Mouse (Mus musculus): ENCODE measurements around the gene Gnb3.
"Not testable (repeated sequence)": the region's sequence is repeated elsewhere in the genome, so short reads cannot be mapped to it uniquely, and the experiment has no call there.

The Gnb3 gene

DNA sequence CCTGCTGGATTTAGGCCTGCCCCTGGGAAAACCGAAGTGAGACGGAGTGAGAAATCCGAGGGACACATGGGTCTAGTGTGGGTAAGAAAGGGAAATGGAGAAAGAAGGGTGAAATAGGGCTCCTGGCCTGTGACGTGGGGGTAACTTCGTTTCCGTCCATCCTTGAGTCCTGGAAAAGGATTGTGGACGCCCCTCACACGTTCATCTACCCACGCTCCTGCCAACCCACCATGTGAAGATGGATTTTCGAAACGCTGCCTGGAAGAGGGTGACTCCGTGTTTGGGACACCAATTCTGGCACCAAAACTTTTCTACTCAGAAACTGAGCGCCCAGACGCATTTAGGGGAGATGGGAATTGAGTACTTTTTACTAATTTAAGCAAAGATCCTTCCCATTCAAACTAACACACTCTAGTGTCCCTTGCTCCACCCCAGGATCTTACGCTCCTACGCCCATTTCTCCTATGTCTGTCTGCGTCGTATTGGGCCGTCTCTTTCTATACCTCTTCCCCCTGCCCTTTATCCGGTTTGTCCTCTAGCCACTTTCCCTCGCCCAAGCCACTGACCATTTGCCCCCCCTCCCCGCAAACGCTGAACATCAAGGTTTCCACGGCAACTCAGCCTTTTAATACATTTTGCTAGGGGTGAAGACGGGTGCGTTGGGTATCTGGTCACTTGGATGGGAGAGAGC lies 17.9 kb upstream of the Gnb3 start:
- DNase-seq (ENCODE audit: low spot score in 2 of 2) = no peak

DNA sequence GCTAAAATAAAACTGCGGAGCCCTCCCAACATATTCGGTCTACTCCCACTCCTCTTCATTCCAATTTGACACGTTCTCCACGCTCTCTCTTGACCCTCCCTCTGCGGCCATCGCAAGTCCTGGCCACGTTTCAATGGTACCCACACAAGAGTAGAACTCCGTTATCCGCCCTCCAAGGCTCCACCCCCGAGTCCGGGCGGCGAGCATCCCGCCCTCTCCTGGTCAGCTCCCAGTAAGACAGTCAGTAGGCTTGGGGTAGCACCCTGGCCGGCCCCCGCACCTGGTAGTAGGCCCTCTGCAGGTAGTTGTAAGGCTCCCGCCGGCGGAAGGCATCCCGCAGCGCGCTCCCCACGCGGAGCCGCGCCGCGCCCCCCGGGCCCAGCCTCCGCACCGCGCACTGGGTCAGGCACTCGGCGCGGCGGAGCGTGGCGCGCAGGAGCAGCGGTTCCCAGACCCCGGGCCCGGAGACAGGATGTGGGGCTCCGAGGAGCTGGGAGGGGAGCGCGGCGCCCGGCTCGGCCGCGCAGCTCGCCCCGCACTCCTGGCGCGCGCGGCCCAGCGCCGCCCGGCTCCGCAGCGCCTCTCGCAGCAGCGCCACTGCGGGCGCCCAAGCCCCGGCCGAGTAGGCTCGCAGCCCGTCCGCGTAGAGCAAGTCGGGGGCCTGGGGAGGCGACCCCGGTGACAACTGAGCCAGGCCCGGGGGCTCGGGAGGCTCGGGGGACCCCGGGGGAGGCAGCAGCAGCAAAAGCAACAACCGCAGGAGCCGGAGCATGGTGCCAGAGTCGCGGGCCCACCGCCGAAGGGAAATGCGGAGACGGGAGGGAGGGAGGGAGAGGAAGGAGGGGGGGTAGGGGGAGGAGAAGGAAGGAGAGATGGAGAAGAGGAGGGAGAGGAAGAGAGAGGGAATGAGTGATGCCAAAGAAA lies 17.1 kb upstream of the Gnb3 start, which contains the start of gene P3h3:
Gene P3h3, minus strand, starts transcription at position 837 of the 924 bp plus-strand sequence.
- peak; percentile 41 to 66 for DNase-seq (ENCODE audit: low spot score in 2 of 2)

DNA sequence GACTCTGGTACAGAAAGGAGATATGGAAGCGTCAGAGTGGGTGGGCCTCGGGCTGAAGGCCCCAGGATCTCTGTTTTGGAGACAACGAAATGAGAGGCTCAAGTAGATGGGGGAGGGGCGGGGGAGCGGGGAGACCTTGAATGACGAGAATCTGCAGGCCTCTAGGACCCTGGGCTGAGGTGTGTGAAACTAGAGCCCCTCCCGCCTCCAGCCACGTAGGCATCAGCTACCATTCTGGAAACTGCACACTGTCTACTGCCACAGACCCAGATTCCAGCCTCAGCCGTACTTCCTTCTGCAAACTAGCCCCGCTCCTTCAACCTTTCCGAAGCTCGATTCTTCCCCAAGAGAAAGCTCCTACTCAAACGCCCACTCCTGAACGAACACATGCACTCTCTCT lies 16.2 kb upstream of the Gnb3 start:
- DNase-seq (ENCODE audit: low spot score in 2 of 2) = no peak

DNA sequence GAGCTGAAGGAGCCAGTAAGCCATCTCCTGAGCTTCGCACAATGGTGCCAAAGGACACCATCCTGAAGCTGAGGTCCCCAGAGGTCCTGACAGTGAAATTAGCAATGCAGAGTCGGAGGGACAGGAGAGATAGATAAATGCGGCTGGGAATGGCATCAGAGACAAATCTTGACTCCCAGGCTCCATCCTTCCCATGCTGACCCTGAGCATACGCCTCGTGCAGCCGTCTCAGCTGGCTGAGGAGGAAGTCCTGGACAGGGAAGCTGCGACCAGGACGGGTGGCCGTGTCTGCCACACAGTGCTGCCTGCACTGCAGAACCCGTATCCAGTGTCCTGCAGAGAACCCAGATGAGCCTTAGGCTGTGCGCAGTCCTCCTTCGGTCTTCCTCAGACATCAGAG lies 14.6 kb upstream of the Gnb3 start:
- no peak for DNase-seq (ENCODE audit: low spot score in 2 of 2)

DNA sequence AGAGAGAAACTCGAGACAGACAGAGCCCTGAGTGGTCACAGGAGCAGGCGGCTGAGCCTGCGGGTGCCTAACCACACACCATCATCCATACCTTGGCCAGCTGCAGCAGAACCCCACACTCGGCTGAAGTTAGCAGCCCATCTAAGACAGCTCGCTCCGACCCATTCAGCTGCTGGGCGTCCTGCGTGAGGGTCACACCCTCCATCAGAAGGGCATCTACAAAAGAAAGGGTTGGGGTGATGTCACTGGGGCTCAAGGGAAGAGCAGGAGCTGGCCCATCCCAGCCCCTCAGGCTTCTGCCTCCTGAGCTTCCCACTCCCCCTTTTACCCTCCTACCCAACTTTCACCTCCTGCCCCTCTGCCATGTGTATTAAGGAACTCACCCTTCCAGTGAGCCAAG lies 10.5 kb upstream of the Gnb3 start:
- DNase-seq (ENCODE audit: low spot score in 2 of 2) = no peak

DNA sequence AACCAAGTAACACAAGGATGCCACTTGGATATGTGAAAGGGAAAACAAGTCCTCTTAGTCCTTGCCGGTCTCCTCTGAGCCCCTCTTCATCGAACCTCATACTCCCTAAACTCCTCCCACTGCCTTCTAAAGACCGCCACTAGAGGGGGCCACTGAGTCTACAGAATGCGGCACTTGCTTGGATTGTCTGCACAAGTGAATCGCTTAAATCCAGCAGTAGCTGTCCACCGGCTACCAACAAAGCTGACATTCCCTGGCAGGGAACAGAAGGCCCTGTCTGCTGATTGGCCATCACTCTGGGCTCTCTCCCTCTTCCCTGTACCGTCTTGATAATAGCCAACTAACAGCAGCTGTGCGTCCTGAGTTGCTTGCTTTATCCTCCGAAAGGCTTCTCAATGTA lies 7.2 kb upstream of the Gnb3 start:
- DNase-seq (ENCODE audit: low spot score in 2 of 2) = peak; percentile 71 to 90

DNA sequence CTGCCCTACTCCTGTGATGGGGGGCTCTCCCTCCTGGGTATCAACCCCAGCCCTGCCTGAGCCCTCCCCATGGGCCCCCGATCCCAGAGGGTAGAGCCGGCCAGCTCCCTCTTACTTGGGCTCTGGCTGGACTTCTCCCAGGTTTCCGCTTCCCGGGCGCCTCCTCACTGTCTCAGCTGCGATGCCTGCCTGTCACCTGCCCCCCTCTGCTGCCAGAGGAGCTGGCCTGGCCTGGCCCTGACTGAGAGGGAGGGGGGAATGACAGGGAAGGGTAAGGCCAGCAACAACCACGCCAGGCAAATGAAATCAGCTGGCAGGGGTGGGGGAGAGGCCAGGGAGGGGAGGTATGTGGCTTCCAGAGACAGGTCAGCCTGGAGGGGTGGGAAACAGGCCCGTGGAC lies 270 bp downstream of the Gnb3 start:
- DNase-seq (ENCODE audit: low spot score in 2 of 2) = no peak

DNA sequence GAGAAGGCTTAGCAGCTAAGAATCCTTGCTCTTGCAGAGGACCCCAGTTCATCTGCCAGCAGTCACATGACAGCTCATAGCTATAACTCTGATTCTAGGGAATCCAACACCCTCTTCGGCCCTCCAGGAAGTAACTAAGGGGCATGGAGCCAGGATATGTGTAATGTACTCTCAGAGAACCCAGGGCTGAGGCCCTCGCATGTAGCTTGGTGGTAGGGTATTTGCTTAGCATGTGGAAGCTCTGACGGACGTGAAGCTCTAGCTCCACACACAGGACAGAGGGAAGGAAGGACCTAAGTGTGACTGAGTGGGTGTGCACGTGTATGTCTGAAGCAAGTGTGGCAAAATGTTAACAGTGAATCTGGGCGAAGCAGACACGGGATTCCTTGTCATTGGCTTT lies 3.7 kb downstream of the Gnb3 start:
- no peak for DNase-seq (ENCODE audit: low spot score in 2 of 2)

DNA sequence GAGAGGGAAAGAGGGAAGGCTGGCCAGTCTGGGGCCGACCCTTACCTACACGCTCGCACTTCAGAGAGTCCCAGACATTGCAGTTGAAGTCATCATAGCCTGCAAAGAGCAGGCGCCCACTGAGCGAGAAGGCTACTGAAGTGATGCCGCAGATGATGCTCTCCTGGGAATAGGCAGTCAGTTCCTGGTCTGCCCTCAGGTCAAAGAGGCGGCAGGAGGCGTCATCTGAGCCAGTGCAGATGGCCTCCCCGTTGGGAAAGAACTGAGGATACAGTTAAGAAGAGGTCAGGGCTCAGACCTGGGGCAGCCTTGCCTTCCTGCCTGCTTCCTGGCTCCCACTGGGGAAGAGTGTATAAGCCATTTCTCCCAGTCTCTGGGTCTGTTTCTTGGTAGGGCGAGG lies 4.5 kb downstream of the Gnb3 start:
- no peak for DNase-seq (ENCODE audit: low spot score in 2 of 2)

DNA sequence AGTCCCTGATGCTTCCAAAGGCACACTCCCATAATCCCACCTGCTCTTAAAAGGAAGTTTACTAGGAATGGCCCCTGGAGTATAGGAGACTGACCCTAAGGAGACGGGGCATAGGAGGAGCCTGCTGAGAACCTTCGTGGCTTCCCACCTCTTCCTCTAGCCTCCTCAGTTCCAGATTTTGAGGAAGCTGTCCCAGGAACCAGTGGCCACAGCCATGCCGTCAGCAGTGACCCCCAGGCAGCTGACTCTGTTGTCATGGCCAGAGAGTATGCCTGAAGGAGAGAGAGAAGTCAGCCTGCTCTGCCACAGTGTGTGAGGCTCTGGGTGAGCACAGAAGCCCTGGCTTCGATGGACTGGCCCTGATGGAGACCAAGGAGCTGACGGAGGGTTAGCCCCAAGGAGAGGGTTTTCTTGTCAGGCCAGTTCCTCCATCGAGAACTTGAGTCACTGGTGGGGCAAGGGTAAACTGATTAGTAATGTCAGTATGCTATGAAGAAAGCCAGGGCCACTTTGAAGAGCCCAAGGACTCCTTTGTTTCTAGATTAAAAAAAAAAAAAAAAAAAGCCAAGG lies 5.5 kb downstream of the Gnb3 start:
- DNase-seq (ENCODE audit: low spot score in 2 of 2) = no peak

DNA sequence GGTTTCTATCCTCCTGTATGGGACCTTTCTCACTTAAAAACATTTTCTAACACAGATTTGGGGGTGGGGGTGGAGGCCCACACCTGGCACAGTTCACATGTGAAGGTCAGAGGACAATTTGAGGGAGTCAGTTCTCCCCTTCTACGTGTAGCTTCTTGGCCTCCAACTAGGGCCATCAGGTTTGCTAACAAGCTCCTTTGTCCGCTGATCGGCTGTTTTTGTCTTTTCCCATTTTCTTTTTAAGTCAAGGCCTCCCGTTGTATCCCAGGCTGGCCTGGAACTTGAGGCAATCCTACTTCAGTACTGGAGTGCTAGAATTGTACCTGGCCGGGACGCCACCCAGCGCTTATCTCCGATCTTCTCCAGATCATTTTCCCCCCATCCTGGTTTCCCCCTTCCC lies 8.4 kb downstream of the Gnb3 start:
- no peak for DNase-seq (ENCODE audit: low spot score in 2 of 2)

DNA sequence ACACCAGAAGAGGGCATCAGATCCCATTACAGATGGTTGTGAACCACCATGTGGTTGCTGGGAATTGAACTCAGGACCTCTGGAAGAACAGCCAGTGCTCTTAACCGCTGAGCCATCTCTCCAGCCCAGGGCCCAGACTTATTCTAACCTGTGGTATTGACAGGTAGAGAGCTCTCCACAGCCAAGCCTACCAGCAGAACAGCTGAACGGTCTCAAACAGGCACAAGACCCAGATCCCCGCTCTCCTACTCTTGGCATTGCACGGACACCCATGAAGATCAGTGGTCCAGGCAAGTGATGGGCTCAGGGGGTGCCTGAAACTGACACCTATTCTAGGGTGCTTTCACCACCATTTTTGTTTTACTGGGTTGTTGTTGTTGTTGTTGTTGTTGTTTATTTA lies 8.9 kb downstream of the Gnb3 start:
- not testable (repeated sequence) for DNase-seq (ENCODE audit: low spot score in 2 of 2)

DNA sequence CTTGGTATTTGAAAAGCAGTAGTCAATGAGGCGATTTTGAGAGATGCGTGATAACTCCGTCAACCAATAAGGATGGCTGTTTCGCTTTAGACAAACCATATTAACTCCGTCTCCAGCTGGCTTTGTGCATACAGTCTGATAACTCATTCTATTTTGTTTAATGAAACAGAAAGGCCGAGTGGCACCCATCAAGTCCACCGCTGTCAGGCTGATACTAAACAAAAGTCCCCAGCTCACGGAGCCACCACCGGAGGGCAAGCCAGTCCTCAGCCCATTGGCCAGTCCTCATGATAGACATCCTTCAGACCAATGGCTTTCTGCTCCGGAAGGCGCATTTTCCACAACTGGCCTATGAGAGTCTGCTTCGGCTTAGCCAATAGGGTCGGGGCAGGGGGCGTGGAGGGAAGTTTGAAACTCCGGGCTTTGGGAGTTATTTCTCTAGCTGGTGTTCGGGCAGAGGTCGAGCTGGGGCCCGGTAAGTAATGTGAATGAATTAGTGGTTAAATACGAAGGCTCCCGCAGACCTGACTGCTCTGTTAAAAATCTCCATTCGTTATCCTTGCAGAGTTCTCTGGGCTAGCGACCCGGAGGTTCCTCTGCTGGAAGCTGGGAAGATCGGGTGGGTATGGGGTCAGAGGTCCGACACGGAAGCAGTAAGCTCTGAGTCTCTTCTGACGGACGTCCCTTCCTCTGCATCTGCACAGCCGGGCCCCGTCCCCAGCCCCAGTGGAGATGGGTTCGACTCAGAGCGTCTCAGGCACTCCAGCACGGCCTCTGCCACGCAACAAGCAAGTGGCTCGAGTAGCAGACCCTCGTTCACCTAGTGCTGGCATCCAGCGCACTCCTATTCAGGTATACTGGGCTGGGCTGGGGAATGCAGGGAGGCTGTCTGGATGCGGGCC lies 10.0 kb downstream of the Gnb3 start:
- DNase-seq (ENCODE audit: low spot score in 2 of 2) = peak; percentile 83 to 87

DNA sequence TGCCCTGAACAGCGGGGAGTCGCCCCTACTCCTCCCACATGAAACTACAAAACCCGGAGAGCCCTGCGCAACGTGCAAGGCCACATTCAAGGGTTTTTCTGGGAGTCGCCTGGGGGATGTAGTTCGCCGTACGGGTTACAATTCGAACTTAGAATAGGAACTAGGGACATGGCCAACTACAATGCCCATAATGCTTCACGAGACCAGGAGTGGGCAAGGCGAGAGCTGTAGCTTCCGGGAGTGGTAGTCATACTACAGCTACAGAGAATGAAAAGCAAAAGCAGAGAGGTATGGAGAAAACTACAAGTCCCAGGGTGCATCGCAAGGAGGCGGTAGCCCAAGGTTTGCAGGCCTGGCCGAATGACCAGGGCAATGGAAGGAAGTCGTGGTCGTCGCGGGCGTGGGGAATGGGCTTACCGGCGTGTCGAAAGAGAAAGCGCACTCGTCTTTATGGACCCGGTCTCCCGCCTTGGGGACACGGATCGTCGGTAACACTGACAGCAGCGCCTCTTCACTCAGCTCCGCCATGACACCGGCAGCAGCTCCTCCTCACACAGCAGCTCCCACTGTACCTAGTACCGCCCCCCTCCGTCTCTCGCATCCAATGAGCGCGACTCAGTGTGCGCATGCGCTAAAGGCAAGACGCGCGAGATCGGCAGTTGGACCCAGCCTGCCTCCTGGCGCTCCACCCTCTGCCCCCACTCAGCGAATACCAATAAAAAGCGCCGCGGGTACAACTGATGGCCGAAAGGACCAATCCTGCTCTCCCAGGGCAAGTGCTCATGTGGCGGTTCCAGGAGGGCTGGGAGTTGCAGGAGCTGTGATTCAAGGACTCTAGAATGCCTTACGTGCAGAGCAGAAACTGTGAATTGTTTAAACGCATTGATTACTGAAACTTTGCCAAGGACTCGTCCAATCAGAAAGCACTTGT lies 10.9 kb downstream of the Gnb3 start, which contains the start of the genes Usp5 and Cdca3:
Gene Usp5, minus strand, starts transcription at position 617 of the 931 bp plus-strand sequence.
Gene Cdca3, plus strand, starts transcription at position 680 of the 931 bp plus-strand sequence.
- peak; percentile 94 for DNase-seq (ENCODE audit: low spot score in 2 of 2)

DNA sequence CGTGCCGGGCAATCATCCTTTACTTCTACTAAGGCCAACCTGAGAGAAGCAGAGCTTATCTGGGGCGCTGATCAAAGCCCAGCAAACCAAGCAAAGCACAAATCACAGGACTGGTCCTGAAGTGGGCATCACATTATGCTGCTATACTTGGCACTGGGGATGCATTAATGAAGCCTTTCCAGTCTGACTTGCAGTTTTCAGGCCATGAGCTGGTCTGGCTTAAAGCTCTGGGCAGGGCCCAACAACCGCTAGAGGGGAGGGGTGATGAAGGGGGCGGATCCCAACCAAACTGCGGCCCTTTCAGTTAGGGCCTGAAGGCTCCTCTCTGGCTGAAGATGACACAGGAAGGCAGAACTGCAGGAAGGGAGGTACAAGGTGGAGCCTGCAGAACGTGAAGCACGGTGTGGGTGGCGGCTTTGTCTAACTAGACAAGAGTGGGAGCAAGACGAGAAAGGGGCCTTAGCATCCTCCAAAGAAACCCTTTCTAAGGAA lies 11.9 kb downstream of the Gnb3 start:
- DNase-seq (ENCODE audit: low spot score in 2 of 2) = no peak

DNA sequence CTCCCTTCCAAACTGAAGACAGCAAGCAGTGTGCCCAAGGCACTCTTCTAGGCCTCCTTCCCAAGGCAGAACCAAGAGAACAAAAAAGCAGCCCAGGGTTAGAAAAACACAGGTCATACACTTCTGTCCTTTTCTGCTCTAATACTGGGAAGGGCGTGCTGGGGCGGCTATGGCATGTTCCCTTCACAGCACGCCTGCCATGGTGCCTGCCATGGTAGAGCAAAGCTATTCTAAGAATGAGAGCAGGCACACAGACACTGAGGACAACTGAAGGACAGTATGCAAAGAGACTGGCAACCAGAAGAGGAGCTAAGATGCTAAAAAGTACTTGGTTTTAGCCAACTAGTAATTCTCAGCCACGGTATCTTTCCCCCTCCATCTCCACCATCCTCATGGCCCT lies 18.0 kb downstream of the Gnb3 start:
- no peak for DNase-seq (ENCODE audit: low spot score in 2 of 2)

DNA sequence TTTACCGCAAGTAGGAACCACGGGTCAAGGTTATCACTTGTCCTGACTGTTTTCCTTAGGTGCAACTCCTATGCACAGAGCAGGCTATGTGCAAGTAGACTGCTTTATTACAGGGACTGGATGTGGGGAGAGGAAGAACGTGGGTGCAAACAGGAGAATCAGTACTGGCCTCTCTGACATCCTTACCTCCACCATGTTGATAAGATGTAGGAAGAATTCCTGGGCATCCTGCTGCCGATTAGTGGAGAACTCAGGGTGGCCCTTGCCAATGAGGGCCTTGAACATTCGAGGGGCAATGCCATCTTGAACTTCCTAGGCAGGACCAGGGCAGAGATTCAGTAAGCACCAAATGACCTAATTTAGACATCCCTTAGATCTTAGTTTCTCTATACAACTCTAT lies 19.2 kb downstream of the Gnb3 start:
- no peak for DNase-seq (ENCODE audit: low spot score in 2 of 2)

DNA sequence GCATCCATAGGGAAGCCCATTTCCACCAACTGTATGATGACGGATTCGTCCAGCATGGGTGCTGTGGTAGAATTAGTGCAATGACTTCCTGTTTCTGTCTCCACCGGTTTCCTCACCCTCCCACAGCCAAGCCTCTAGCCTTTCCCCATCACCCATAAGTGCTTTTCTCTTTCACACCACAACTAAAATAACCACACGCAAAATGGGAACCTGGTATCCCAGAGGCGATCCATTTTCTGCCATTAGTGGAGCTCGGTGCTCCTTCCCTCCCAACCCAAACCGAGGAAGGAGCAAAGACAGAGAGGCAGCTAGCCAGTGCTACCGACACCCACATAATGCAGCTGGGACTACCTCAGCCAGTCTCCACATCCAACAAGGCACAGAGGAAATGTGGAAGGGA lies 22.1 kb downstream of the Gnb3 start:
- no peak for DNase-seq (ENCODE audit: low spot score in 2 of 2)

DNA sequence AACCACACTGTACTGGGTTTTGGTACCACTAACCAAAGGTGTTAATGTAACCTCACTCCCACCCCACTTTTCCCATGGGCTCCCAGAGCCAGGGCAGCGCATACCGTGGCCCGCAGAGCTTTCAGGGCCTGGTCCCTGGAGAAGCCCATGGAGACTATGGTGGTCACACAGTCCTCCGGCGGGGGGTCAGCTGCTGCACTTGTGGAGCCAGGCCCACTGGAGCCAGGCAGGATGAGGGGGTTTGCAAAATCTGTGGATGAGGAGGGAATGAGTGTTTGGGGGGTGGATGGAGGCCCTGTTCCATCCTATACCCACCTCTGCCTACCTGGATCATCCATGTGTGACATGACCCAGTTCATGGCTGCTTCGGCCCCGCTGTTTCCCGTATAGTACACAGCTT lies 22.5 kb downstream of the Gnb3 start:
- no peak for DNase-seq (ENCODE audit: low spot score in 2 of 2)

DNA sequence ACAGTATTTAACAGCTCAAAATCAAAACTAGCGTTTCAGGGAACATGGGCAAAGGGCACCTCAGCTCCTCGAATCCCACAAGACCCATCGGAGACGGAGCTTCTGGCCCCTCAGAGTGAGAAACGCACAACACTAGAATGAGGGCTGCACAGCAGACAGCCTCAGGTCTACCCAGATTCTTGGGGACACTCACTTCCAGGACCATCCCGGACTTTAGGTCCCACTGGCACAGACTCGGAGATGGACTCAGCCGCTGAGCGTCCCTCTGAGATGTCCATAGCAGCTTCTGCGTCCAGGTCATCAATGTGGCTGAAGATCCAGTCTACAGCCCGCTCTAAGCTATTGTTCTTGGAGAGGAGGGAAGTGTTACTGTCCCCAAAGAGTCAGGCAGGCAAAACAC lies 22.9 kb downstream of the Gnb3 start:
- no peak for DNase-seq (ENCODE audit: low spot score in 2 of 2)
